Mouse (Mus musculus) frontal cortex, postnatal 25 days (tissue): ENCODE data around the gene Rassf5.
"Not testable (repeated sequence)": the region's sequence is repeated elsewhere in the genome, so short reads cannot be mapped to it uniquely, and the experiment has no call there.

ENCODE experiments used
- DNase-seq, 2 experiments: peaks; one replicate each; pipeline ENCODE4 v3.0.0; 2022; ENCODE audit warnings: low spot score in 2 of 2

The Rassf5 gene

GRCm38 (mm10) chr1:131259632-131260308, 14.7 kb upstream of the Rassf5 start:
- DNase-seq, result no peak

GRCm38 (mm10) chr1:131257288-131257687, 12.2 kb upstream of the Rassf5 start:
- no peak for DNase-seq

- DNase-seq, result not testable (repeated sequence)
Measured at GRCm38 (mm10) chr1:131252516-131253250, 7.6 kb upstream of the Rassf5 start.

- no peak for DNase-seq
Measured at GRCm38 (mm10) chr1:131246433-131247395, 1.7 kb upstream of the Rassf5 start.

GRCm38 (mm10) chr1:131245926-131246325, 868 bp upstream of the Rassf5 start:
- peak in 1 of 2 experiments; percentile 43 for DNase-seq

- DNase-seq, result no peak
Measured at GRCm38 (mm10) chr1:131244536-131245088, 446 bp downstream of the Rassf5 start.

- DNase-seq, result no peak
Measured at GRCm38 (mm10) chr1:131242956-131243355, 2.1 kb downstream of the Rassf5 start.

GRCm38 (mm10) chr1:131239576-131240193, 5.4 kb downstream of the Rassf5 start:
- no peak for DNase-seq

- DNase-seq, result no peak
Measured at GRCm38 (mm10) chr1:131238931-131239381, 6.1 kb downstream of the Rassf5 start.

GRCm38 (mm10) chr1:131236077-131236476, 9.0 kb downstream of the Rassf5 start:
- no peak for DNase-seq

GRCm38 (mm10) chr1:131233527-131233926, 11.5 kb downstream of the Rassf5 start:
- no peak for DNase-seq

GRCm38 (mm10) chr1:131228659-131229058, 16.4 kb downstream of the Rassf5 start:
- no peak for DNase-seq

GRCm38 (mm10) chr1:131228225-131228624, 16.8 kb downstream of the Rassf5 start:
- no peak for DNase-seq

GRCm38 (mm10) chr1:131224848-131225471, 20.1 kb downstream of the Rassf5 start:
- DNase-seq, result no peak

- no peak for DNase-seq
Measured at GRCm38 (mm10) chr1:131223345-131223744, 21.7 kb downstream of the Rassf5 start.

GRCm38 (mm10) chr1:131221822-131222590, 23.1 kb downstream of the Rassf5 start:
- no peak for DNase-seq

GRCm38 (mm10) chr1:131218933-131219332, 26.1 kb downstream of the Rassf5 start:
- no peak for DNase-seq

GRCm38 (mm10) chr1:131213361-131213760, 31.7 kb downstream of the Rassf5 start:
- DNase-seq, result no peak

GRCm38 (mm10) chr1:131212956-131213355, 32.1 kb downstream of the Rassf5 start:
- DNase-seq, result no peak

- DNase-seq, result no peak
Measured at GRCm38 (mm10) chr1:131211655-131212054, 33.4 kb downstream of the Rassf5 start.
